Mouse (Mus musculus): ENCODE data around the gene Ncbp1. TPM values are rescaled to one million over a fixed set of nuclear protein-coding genes. Genes with fewer than 3 reads are reported as not detected.

Ncbp1 gene
- polyA plus RNA-seq, 1 experiment, result 17.0 TPM

DNA sequence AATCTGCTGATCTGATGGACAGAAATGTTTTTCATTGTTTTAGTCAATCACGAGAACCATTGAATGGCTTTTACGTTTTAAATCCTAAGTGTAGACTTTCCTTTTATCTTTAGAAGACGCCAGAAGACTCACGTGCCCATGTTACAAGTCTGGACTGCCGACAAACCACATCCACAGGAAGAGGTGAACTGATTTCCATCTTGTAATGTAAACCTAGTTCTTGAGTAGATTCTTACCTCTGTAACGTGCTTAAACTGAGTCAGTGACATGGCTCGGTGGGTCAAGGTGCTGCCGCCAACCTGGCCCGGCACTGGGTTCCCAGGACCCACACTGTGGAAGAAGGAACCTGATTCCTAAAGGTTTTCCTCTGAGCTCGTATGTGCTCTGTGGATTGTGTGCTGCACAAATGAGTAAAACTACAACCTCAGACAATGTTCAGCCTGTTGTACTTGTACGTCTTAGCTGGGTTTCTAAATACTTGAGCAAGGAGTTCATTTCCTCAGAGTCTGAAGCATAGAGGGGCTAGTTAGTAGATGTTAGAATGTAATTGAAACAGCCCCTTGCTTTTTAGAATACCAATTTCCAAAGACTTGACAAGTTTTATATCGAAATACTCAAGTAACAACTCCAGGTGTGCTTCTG, 13.6 kb downstream of the Ncbp1 start:
- 78% methylated on average over 12 of the region's 12 CpGs for WGBS
- H3K27ac ChIP-seq (ENCODE audit: insufficient read depth, low read length), result no peak overlapping the region; the same call in 1 of the 2 replicates
- H3K27me3 ChIP-seq (ENCODE audit: control insufficient read depth, insufficient read depth, low read length), result no peaks in the 10 kb centered on the region
- no peak overlapping the region for H3K4me3 ChIP-seq (ENCODE audit: extremely low read depth, insufficient read depth, insufficient read length)
- H3K36me3 ChIP-seq (ENCODE audit: control insufficient read depth, insufficient read depth, low read length), result peaks cover 49% of the 10 kb centered on the region
- peak in 1 of 2 experiments; percentile 28 for DNase-seq (ENCODE audit: low read depth in 1 of 2, low spot score in 2 of 2)
- no peaks in the 10 kb centered on the region for H3K4me1 ChIP-seq (ENCODE audit: control insufficient read depth, insufficient read depth, insufficient read length)
- TF ChIP-seq CTCF (IDR thresholded peaks at IDR 0.05; ENCODE audit: extremely low read depth, insufficient read depth, insufficient read length, insufficient replicate concordance), result no peak
- no peak for TF ChIP-seq POLR2A (IDR thresholded peaks at IDR 0.05; ENCODE audit: low read depth, low read length)

DNA sequence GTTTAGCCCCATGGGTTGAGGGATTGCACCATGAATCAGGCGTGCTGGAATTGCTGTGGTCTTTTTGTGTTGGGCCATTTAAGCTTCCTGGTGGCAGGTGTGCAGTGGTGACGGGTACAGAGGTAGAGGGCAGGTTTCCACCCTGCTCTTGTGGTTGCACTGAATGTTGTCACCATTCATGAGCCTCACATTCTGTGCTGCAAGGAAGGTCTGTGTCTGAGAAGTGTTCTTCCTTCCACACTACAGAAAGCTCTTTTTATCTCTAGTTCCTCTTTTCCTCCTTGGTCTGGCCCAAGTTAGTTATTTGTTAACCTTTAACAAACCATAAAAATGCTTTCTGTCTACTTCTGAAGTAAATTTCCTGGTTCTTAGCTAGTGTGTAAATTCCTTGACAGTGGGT, 25.6 kb downstream of the Ncbp1 start:
- no peak for TF ChIP-seq CTCF (IDR thresholded peaks at IDR 0.05; ENCODE audit: extremely low read depth, insufficient read depth, insufficient read length, insufficient replicate concordance)
- TF ChIP-seq POLR2A (IDR thresholded peaks at IDR 0.05; ENCODE audit: low read depth, low read length), result no peak
- WGBS, result 46% methylated on average over 2 of the region's 2 CpGs
- no peak for DNase-seq (ENCODE audit: low read depth in 1 of 2, low spot score in 2 of 2)
- no peak overlapping the region for H3K4me3 ChIP-seq (ENCODE audit: extremely low read depth, insufficient read depth, insufficient read length)
- no peaks in the 10 kb centered on the region for H3K4me1 ChIP-seq (ENCODE audit: control insufficient read depth, insufficient read depth, insufficient read length)
- no peaks in the 10 kb centered on the region for H3K27me3 ChIP-seq (ENCODE audit: control insufficient read depth, insufficient read depth, low read length)
- H3K27ac ChIP-seq (ENCODE audit: insufficient read depth, low read length), result no peak overlapping the region
- peaks cover 46% of the 10 kb centered on the region for H3K36me3 ChIP-seq (ENCODE audit: control insufficient read depth, insufficient read depth, low read length)

DNA sequence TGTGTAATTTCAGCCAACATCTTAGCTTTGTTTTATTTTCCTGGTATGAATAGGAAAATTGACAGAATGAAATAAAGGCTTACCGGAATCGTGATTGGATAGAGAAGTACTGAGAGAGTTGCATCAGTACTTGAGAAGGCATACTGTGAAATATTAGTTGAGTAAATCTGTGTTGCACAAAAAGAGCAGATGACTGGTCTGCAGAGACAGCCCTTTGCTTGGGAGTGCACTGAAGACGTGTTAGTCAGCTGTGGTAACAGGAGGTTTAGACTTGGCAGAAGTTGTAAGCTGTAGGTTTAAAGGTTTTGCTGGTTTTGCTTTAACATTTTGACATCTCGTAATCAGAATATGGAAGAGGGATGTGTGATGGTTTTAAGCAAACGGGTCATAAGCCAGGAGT, 27.4 kb downstream of the Ncbp1 start:
- H3K27ac ChIP-seq (ENCODE audit: insufficient read depth, low read length), result no peak overlapping the region
- WGBS, result 93% methylated on average over 5 of the region's 5 CpGs
- no peak for DNase-seq (ENCODE audit: low read depth in 1 of 2, low spot score in 2 of 2)
- H3K27me3 ChIP-seq (ENCODE audit: control insufficient read depth, insufficient read depth, low read length), result no peaks in the 10 kb centered on the region
- H3K4me1 ChIP-seq (ENCODE audit: control insufficient read depth, insufficient read depth, insufficient read length), result no peaks in the 10 kb centered on the region
- TF ChIP-seq POLR2A (IDR thresholded peaks at IDR 0.05; ENCODE audit: low read depth, low read length) (no peak), CTCF (IDR thresholded peaks at IDR 0.05; ENCODE audit: extremely low read depth, insufficient read depth, insufficient read length, insufficient replicate concordance) (no peak)
- no peak overlapping the region for H3K4me3 ChIP-seq (ENCODE audit: extremely low read depth, insufficient read depth, insufficient read length)
- peaks cover 53% of the 10 kb centered on the region for H3K36me3 ChIP-seq (ENCODE audit: control insufficient read depth, insufficient read depth, low read length)

DNA sequence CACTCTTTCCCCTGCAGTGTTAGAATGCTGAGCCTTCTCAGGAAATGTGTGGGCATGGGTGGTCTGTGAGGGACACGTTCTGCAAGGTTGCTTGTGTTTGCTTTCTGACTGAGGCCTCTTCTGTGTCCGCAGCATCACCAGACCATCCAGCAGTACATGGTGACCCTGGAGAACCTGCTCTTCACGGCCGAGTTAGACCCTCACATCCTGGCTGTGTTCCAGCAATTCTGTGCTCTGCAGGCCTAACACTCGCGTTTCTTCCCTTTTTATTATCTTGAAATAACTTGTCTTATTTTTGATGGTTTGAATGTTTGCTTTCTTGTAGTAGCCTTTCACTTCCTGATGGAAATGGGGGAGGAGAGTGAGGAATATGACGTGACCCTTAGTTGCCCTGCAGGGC, 33.3 kb downstream of the Ncbp1 start:
- Histone ChIP-seq H3K27ac (ENCODE audit: insufficient read depth, low read length) (no peak overlapping the region), H3K27me3 (ENCODE audit: control insufficient read depth, insufficient read depth, low read length) (no peaks in the 10 kb centered on the region), H3K4me1 (ENCODE audit: control insufficient read depth, insufficient read depth, insufficient read length) (no peaks in the 10 kb centered on the region), H3K36me3 (ENCODE audit: control insufficient read depth, insufficient read depth, low read length) (peaks cover 57% of the 10 kb centered on the region), H3K4me3 (ENCODE audit: extremely low read depth, insufficient read depth, insufficient read length) (no peak overlapping the region)
- WGBS, result 67% methylated on average over 7 of the region's 7 CpGs
- DNase-seq (ENCODE audit: low read depth in 1 of 2, low spot score in 2 of 2), result no peak
- TF ChIP-seq CTCF (IDR thresholded peaks at IDR 0.05; ENCODE audit: extremely low read depth, insufficient read depth, insufficient read length, insufficient replicate concordance), result no peak
- TF ChIP-seq POLR2A (IDR thresholded peaks at IDR 0.05; ENCODE audit: low read depth, low read length), result no peak

DNA sequence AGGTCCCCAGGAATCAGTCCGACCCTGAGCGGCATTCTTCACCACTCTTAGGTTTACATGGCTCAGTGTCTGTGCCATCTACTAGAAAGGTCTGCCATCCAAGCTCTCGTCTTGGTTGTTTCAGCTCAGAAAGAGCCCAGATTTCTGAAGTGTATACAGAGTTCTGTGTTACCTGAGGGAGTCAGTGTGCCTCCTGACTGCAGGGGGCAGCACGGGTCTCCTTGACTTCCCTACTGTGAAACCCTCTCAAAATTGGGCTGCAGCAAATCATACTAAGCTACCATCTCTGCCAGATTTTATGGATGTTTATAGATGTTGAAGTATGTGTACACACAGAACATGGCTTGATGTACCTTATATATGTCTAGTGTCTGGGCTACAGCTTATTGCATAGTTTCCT, 37.9 kb downstream of the Ncbp1 start:
- Histone ChIP-seq H3K27me3 (ENCODE audit: control insufficient read depth, insufficient read depth, low read length) (no peaks in the 10 kb centered on the region), H3K27ac (ENCODE audit: insufficient read depth, low read length) (no peak overlapping the region), H3K36me3 (ENCODE audit: control insufficient read depth, insufficient read depth, low read length) (peaks cover 34% of the 10 kb centered on the region), H3K4me1 (ENCODE audit: control insufficient read depth, insufficient read depth, insufficient read length) (no peaks in the 10 kb centered on the region), H3K4me3 (ENCODE audit: extremely low read depth, insufficient read depth, insufficient read length) (no peak overlapping the region)
- DNase-seq (ENCODE audit: low read depth in 1 of 2, low spot score in 2 of 2), result no peak
- WGBS, result 84% methylated on average over 4 of the region's 4 CpGs
- TF ChIP-seq POLR2A (IDR thresholded peaks at IDR 0.05; ENCODE audit: low read depth, low read length), result no peak
- no peak for TF ChIP-seq CTCF (IDR thresholded peaks at IDR 0.05; ENCODE audit: extremely low read depth, insufficient read depth, insufficient read length, insufficient replicate concordance)

DNA sequence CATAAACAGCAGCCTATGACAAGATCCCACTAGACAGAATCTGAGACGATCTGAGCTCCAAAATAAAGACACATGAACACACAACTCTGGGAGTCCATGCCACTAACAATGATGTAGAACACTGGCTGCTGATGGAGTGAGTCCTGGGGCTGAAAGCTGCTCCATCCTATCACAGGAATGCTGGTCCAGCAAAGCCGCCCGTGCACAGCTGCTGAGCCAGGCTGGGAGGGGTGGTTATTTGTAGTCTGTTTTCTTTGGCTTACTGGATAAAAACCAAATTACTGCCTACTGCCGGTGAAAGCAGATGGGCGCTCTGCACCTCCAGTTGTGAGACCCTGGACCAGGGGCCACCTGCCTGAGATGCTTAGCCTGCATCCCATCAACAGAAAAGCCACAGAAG, 38.6 kb downstream of the Ncbp1 start:
- H3K4me1 ChIP-seq (ENCODE audit: control insufficient read depth, insufficient read depth, insufficient read length), result no peaks in the 10 kb centered on the region
- peaks cover 34% of the 10 kb centered on the region for H3K36me3 ChIP-seq (ENCODE audit: control insufficient read depth, insufficient read depth, low read length)
- no peak overlapping the region for H3K27ac ChIP-seq (ENCODE audit: insufficient read depth, low read length)
- WGBS, result 95% methylated on average over 5 of the region's 5 CpGs
- TF ChIP-seq POLR2A (IDR thresholded peaks at IDR 0.05; ENCODE audit: low read depth, low read length) (no peak), CTCF (IDR thresholded peaks at IDR 0.05; ENCODE audit: extremely low read depth, insufficient read depth, insufficient read length, insufficient replicate concordance) (no peak)
- no peak overlapping the region for H3K4me3 ChIP-seq (ENCODE audit: extremely low read depth, insufficient read depth, insufficient read length)
- DNase-seq (ENCODE audit: low read depth in 1 of 2, low spot score in 2 of 2), result no peak
- no peaks in the 10 kb centered on the region for H3K27me3 ChIP-seq (ENCODE audit: control insufficient read depth, insufficient read depth, low read length)

DNA sequence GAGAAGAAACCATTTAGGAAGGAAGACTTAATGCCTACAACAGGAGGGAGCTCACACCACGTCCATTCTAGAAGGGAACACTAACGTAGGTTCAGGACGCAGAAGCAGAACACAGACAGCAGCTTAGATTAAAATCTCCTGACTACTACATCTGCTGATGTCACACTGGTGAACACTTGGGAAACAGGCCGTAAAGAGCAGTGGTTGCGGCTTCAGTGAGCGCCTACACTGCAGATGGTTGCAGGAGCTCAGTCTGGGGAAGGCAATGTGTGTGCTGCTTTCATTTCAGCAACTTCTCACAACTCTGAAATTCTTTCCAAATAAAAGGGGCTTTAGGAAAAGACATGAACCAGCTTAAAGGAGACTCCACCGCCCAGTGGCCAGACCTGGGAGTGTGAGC, 39.1 kb downstream of the Ncbp1 start:
- no peak for DNase-seq (ENCODE audit: low read depth in 1 of 2, low spot score in 2 of 2)
- Histone ChIP-seq H3K27ac (ENCODE audit: insufficient read depth, low read length) (no peak overlapping the region), H3K36me3 (ENCODE audit: control insufficient read depth, insufficient read depth, low read length) (peaks cover 35% of the 10 kb centered on the region), H3K27me3 (ENCODE audit: control insufficient read depth, insufficient read depth, low read length) (no peaks in the 10 kb centered on the region), H3K4me3 (ENCODE audit: extremely low read depth, insufficient read depth, insufficient read length) (no peak overlapping the region), H3K4me1 (ENCODE audit: control insufficient read depth, insufficient read depth, insufficient read length) (no peaks in the 10 kb centered on the region)
- WGBS, result 89% methylated on average over 7 of the region's 7 CpGs
- TF ChIP-seq CTCF (IDR thresholded peaks at IDR 0.05; ENCODE audit: extremely low read depth, insufficient read depth, insufficient read length, insufficient replicate concordance) (no peak), POLR2A (IDR thresholded peaks at IDR 0.05; ENCODE audit: low read depth, low read length) (no peak)
